In the genomic region with DNA sequence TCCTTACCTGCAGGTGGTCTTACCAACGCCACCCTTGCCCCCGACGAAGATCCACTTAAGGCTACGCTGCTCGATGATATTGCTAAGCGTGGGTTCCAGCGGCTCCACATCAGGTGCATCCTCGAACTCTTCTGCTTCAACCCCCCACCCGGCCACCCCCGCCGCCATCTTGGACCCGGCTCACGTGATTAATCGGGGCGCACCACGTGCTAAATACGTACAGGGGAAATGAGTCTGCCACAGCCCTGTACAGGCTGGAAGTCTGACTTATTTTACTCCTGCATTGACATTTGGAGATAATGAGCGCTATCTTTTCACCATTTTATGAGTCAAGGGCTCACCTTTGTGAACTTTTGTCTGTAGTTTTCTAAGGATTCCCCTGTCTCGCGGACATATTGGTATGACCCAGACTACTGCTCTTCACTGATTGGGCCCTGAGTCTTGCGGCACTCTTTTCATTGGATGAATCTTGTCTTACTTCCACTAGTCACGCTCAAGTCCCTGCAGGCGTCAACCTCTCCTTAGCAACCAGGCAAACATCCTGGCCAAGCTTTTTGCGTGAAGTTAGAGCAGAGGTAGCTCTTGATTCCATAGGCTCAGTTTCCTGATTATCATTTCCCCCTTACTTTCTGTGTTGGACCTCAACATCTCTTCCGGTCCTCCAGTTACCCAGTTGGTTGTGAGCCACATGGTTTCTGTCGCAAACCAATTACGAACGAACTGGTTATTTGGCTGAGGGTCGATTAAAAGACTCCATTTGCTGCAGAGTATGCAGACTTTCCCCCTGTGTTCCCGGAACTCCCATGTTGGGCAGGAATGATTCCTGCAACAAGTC, we compare ENCODE assay signal across 8 mouse cellular contexts. TPM values are rescaled to one million over a fixed set of nuclear protein-coding genes. Genes with fewer than 3 reads are reported as not detected.
DNase-seq lines count a peak whose midpoint lies in the region; ATAC-seq and TF ChIP-seq lines count a peak whose summit lies in the region.

Asna1 (minus strand) TSS at position 184 of the 835 bp plus-strand sequence.

- 7% methylated on average over 30 of the region's 30 CpGs for WGBS in kidney, embryonic 14.5 days
- WGBS in limb, embryonic 15.5 days = 4% methylated on average over 30 of the region's 30 CpGs

- peak within 1 kb of the TSS; percentile 82 for H3K27ac ChIP-seq in bone marrow macrophage, adult 2 months (ENCODE audit: insufficient read depth, low read depth, low read length)
- H3K27ac ChIP-seq in embryonic fibroblast, embryonic 13.5 days (ENCODE audit: insufficient read depth, low read length) = peak within 1 kb of the TSS; percentile 81
- H3K27ac ChIP-seq in kidney, embryonic 14.5 days (ENCODE audit: low read depth, low read length) = peak within 1 kb of the TSS; percentile 95
- H3K27ac ChIP-seq in limb, embryonic 15.5 days = peak within 1 kb of the TSS; percentile 92

- peak within 1 kb of the TSS; percentile 78 for H3K9ac ChIP-seq in kidney, embryonic 14.5 days (ENCODE audit: low read depth, low read length)
- peak within 1 kb of the TSS; percentile 71 for H3K9ac ChIP-seq in limb, embryonic 15.5 days

- peak within 1 kb of the TSS; percentile 94 for H3K4me3 ChIP-seq in bone marrow macrophage, adult 2 months (ENCODE audit: insufficient read depth, low read length)
- peak within 1 kb of the TSS; percentile 94 for H3K4me3 ChIP-seq in embryonic fibroblast, embryonic 13.5 days (ENCODE audit: insufficient read depth, low read length)
- H3K4me3 ChIP-seq in kidney, embryonic 14.5 days (ENCODE audit: low read length) = peak within 1 kb of the TSS; percentile 96
- peak within 1 kb of the TSS; percentile 84 for H3K4me3 ChIP-seq in limb, embryonic 15.5 days

- H3K4me1 ChIP-seq in bone marrow macrophage, adult 2 months (ENCODE audit: control insufficient read depth, insufficient read depth, low read length) = peaks cover 18% of the 10 kb centered on the region
- peaks cover 13% of the 10 kb centered on the region for H3K4me1 ChIP-seq in embryonic fibroblast, embryonic 13.5 days (ENCODE audit: control insufficient read depth, insufficient read depth, low read length)
- H3K4me1 ChIP-seq in kidney, embryonic 14.5 days (ENCODE audit: control insufficient read depth, insufficient read depth, low read length) = peaks cover 24% of the 10 kb centered on the region
- H3K4me1 ChIP-seq in limb, embryonic 15.5 days = peaks cover 38% of the 10 kb centered on the region

- H3K27me3 ChIP-seq in kidney, embryonic 14.5 days (ENCODE audit: control insufficient read depth, insufficient read depth, low read length) = no peaks in the 10 kb centered on the region
- H3K27me3 ChIP-seq in limb, embryonic 15.5 days = no peaks in the 10 kb centered on the region

- peak; percentile 87 for ATAC-seq in kidney, embryonic 14.5 days (ENCODE audit: low FRiP score, low TSS enrichment)
- ATAC-seq in limb, embryonic 15.5 days (ENCODE audit: insufficient number of reproducible peaks, low FRiP score, low TSS enrichment, low read depth) = peak; percentile 87

- no peaks in the 10 kb centered on the region for H3K9me3 ChIP-seq in kidney, embryonic 14.5 days (ENCODE audit: control insufficient read depth, low read length)
- H3K9me3 ChIP-seq in limb, embryonic 15.5 days = no peaks in the 10 kb centered on the region

- H3K4me2 ChIP-seq in kidney, embryonic 14.5 days (replicated peaks; ENCODE audit: low read depth, low read length) = peak within 1 kb of the TSS; percentile 94
- H3K4me2 ChIP-seq in limb, embryonic 15.5 days = peak within 1 kb of the TSS; percentile 88

- H3K36me3 ChIP-seq in kidney, embryonic 14.5 days (ENCODE audit: control insufficient read depth, insufficient read depth, low read length) = peaks cover 42% of the 10 kb centered on the region
- peaks cover 51% of the 10 kb centered on the region for H3K36me3 ChIP-seq in limb, embryonic 15.5 days

- no peak for TF ChIP-seq CTCF in bone marrow macrophage, adult 2 months (IDR thresholded peaks at IDR 0.05; ENCODE audit: low read depth, low read length)
- TF ChIP-seq CTCF in embryonic fibroblast, embryonic 13.5 days (IDR thresholded peaks at IDR 0.05; ENCODE audit: borderline replicate concordance, insufficient read depth, low read length) = no peak

- peak; percentile 94 for DNase-seq in A20 (ENCODE audit: low read depth, low spot score)
- peak; percentile 89 to 90 for DNase-seq in heart, adult 9 months (ENCODE audit: low spot score in 2 of 2)
- peak; percentile 73 to 82 for DNase-seq in monocyte, adult 2 months (ENCODE audit: low read depth in 1 of 2, low spot score in 2 of 2)
- DNase-seq in spleen, postnatal 36 days (ENCODE audit: low spot score in 2 of 2) = peak; percentile 84 to 89

- peak; percentile 81; the same call in 1 of the 2 replicates for TF ChIP-seq POLR2A in bone marrow macrophage, adult 2 months (IDR thresholded peaks at IDR 0.05; ENCODE audit: borderline replicate concordance, low read depth, low read length)
- TF ChIP-seq POLR2A in embryonic fibroblast, embryonic 13.5 days (IDR thresholded peaks at IDR 0.05; ENCODE audit: low read depth, low read length) = peak; percentile 74

RNA-seq across cellular contexts. Expression of gene Asna1, which starts in this region (rescaled TPM):
- polyA plus RNA-seq in bone marrow macrophage, adult 2 months (2012; ENCODE audit: insufficient read depth, insufficient read length, missing spikeins) = 74.5 and 75.3 TPM in 2 replicates
- polyA plus RNA-seq in embryonic fibroblast, embryonic 13.5 days (2011; ENCODE audit: insufficient read length, low read depth, missing spikeins) = 71.1 and 73.2 TPM in 2 replicates
- polyA plus RNA-seq in kidney, embryonic 14.5 days (2014; fragmentation: Nextera tagmentation; extraction: Ambion mirVana) = 109 and 180 TPM in 2 replicates
- polyA plus RNA-seq in limb, embryonic 15.5 days (2015; fragmentation: Nextera tagmentation; extraction: Ambion mirVana) = 113 and 117 TPM in 2 replicates

Comparison
In these comparisons a context has a peak if more than half of its experiments do, and no peak if none do; other contexts are left out.
1. Peak in every context shown above with its lines: DNase-seq, ATAC-seq, H3K4me3 ChIP-seq and H3K27ac ChIP-seq.